Mouse (Mus musculus) spleen, postnatal 14 days (tissue): ENCODE data around the gene Casz1.

Experiments
- DNase-seq, 2 experiments: peaks; one replicate each; pipeline ENCODE4 v3.0.0; 2021 to 2022; ENCODE audit warnings: low spot score in 2 of 2

Gene Casz1

DNA sequence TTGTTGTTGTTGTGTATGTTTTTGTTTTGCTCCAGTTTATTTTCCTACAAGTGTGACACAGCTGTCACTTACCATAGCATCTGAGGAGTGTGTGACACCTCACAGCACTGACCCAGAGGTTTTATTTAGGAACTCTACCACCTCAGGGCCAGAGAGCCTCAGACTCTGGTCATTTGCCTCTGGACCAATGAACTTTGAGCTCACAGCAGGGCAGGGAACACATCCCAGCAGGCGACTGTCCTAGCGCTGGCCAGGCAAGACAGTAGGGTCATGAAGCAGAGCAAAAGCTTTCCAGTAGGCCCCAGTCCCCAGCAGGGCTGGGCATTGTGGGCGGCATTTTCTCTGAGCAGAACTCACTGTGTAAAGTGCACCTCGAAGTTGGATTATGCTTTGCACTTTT lies 1.2 kb upstream of the Casz1 start:
- no peak for DNase-seq

DNA sequence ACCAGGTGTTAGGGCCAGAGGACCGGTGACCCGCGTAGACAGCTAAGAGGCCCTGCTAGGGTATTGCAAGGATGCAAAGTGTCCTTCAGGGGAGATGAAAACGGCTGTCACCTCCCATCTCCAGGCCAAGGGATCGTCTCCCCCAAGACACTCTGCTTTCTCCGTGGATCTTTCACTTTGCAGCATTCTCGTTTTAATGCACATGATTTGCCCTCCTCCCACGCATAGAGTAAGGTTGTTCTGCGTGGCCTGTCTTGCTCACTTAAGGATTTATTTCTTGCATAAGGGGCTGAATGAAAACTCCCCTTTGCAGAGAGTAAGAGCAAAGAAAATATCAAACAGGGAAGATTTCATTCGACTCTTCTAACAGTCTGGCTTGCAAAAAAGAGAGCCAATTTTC lies 593 bp upstream of the Casz1 start:
- no peak for DNase-seq

DNA sequence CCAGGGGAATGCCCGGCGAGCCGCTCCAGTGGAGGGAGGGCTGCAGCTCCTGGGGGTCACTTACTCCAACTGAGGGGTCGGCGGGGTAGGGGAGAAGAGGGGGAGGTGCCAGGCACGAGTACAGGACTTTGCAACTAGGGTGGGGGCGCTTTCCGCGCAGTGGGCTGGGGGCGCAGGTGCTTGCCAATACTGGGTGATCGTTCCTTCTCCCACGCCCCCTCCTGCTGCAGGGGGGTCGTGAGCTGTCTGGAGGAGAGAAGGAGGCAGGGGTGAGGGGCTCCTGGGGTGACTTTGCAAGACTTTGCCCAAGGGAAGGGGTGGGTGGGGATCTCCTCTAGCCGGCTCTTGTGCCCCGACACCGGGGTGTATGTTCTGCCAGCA lies 541 bp downstream of the Casz1 start:
- no peak for DNase-seq

- DNase-seq: no peak
Observed at GRCm38 (mm10) chr4:148805161-148805810, 1.1 kb downstream of the Casz1 start.

DNA sequence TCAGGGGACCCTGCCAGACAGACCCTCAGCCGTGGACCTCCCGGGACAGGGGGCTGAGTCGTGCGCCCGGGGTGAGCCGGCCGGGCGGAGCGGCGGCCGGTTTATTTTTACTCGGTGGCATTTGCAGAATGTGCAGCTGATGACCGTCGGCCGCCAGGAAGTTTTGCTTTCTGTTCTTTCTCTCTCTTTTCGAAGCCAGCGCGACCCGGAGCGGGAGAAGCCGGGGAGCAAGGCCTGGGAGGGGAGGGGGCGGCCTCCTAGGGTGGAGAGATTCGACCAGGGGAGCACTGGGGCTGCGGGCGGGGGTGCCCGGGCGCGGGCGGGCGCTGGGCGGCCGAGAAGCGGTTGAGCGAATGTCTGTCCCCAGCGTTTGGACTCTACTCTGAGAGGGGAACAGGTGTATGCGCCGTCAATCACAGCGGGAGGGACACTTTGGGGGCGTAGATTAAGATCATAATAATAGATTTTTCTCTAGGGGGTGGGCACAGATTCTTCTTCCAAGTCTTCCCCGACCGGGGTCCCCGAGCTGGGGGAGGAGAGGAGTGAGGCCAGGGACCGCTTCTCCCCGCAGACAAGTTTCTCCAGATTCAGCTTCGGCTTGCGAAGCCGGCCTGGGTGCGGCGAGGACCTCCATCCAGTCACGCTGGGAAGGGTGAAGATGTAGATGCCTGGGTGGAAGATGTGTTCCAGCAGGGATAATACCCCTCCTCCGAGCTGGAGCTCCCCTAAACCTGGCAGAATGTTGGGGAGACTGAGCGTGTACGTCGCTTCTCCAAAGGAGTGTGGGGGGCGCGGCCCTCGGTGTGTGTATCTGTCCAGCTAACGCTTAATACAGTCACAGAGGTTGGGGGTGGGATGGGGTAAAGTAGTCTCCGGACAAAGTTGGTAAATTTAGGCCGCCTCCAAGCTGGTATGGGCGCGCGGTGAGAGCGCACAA lies 1.9 kb downstream of the Casz1 start:
- no peak for DNase-seq

GRCm38 (mm10) chr4:148806836-148807235 lies 2.6 kb downstream of the Casz1 start:
- no peak for DNase-seq

- DNase-seq: no peak
Observed at GRCm38 (mm10) chr4:148807397-148807796, 3.2 kb downstream of the Casz1 start.

GRCm38 (mm10) chr4:148808839-148809238 lies 4.6 kb downstream of the Casz1 start:
- no peak for DNase-seq

DNA sequence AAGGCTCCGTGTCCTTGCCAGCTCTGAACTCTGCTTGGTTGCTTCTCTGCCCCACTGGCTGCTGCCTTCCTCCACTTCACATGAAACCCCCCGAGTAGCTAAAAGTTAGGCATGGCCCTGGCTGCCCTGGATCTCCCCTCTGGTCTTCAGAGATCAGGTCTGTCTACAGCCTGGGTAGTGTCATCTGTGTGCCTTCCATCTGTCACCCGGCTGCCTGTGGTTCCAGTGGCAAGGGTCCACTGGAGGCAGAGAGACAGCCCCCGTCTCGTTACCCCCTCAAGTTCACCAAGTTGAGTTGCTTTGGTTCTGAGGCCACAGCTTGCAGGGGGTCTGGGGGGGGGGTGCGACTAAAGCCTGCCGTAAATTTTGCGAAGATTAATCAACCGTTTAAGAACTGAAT lies 6.5 kb downstream of the Casz1 start:
- DNase-seq: no peak

- DNase-seq: no peak
Observed at GRCm38 (mm10) chr4:148811940-148812339, 7.7 kb downstream of the Casz1 start.

GRCm38 (mm10) chr4:148813247-148813646 lies 9.0 kb downstream of the Casz1 start:
- no peak for DNase-seq

- DNase-seq: no peak
Observed at GRCm38 (mm10) chr4:148816556-148816955, 12.3 kb downstream of the Casz1 start.

- no peak for DNase-seq
Observed at GRCm38 (mm10) chr4:148818161-148818560, 13.9 kb downstream of the Casz1 start.

DNA sequence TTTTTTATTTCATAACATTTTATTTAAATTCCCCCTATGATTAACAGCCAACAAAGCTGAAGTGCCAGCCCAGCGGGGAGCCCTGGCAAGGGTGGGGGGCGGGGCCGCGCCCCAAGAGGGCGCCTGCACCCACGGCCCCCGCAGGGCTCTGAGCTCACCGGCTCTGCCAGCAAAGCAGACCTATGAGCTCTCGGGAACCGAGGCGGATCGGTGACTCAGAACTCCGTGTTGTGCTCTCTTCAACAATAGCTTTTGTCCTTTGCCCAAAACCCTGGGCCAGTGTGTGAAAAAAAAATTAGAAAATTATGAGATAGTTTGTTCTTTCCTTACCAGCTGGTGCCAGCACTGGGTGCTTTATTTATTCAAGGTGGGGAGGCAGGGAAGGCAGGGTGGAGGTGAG lies 15.9 kb downstream of the Casz1 start:
- DNase-seq: no peak

- no peak for DNase-seq
Observed at GRCm38 (mm10) chr4:148823281-148823680, 19.1 kb downstream of the Casz1 start.

- DNase-seq: no peak
Observed at GRCm38 (mm10) chr4:148830350-148830749, 26.1 kb downstream of the Casz1 start.

DNA sequence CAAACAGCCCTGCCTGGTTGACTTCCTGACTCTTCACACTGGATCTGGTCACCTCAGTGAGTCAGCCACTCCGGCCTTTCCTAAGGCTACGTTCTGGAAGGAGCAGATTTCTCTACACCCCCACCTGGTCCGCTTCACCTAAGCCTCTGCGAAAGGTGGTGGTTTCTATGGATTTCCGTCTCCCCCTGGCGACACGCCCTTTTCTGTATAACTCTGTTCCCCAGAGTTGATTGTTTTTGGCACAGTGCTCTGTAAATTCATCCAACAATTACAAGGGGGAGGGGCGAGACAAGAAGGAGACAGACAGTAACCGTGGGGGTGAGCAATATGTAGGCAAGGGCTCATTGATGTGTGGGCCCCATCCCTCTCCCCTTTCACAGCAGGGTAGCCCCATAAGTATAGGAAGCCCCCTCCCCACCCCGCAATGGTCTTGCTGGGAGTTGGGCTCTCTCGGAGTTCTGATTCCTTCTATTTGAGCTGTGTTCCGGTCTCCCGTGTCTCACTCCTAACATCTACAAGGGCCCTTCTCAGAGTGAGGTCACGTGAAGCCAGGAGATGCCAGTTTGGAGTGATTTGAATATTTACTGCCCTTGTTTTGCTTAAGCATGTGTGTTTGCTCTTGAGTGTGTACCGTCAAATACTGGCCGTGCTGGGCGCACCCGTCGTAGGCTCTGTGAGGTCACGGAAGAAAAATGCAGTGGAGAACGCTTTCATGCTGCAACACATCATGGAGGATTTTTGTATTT lies 29.2 kb downstream of the Casz1 start:
- no peak for DNase-seq

DNA sequence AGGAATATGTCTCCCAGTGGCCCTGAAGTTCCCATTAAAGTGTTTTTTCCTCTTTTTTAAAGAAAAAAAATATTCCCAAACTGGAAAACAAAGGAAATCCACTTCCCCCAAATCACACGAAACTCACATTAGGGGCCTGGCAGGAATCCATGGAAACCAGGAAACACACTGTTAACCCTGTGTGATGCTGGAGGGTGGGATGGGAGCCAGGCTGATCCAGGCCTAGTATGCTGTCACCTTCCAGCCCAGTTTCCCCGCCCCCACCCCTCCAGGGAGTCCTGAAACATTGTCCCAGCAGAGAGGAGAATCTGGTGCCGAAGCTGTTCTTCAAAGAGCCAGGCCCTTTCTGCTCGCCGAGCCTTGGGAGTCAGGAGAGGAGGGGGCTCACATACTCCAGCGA lies 32.2 kb downstream of the Casz1 start:
- DNase-seq: no peak

DNA sequence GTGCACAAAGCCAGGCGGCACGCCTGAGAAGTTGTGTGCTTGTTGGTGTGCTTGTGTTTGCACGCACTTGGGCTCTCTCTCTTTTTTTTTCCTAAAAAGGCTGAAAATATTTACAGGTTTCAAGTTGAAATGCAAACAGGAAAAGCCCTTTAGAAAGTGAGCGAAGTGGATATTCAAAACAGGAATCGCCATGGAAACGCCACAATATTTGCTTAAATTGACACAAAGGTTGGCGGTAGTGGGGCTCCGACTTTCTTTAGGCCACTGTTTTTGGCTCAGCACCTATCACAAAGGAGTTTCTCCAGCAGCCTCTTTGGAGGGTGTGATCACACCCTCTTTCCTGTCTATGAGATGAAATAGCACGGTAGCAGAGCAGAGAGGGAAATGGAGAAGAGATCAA lies 32.8 kb downstream of the Casz1 start:
- no peak for DNase-seq

GRCm38 (mm10) chr4:148837644-148838043 lies 33.4 kb downstream of the Casz1 start:
- DNase-seq: no peak

DNA sequence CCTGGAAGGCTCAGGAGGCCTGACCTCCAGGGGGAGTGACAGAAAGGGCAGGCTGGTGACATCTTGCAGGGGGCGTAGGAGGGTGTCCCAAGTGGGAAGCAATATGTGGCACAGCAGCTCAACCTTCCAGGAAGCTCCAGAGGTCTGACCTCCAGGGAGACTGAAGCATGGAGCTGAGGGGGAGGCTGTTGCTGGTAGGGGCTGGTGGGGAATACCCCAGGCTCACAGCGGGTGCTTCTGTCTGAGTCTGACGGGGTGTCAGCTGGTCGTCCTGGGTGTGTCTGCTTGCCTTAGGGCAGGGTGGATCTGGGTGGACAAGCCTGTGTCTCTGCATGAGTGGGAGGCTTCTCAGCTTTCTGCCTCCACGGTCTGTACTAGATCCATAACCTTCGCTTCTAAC lies 38.1 kb downstream of the Casz1 start:
- DNase-seq: no peak

- no peak for DNase-seq
Observed at GRCm38 (mm10) chr4:148844921-148845320, 40.7 kb downstream of the Casz1 start.

DNA sequence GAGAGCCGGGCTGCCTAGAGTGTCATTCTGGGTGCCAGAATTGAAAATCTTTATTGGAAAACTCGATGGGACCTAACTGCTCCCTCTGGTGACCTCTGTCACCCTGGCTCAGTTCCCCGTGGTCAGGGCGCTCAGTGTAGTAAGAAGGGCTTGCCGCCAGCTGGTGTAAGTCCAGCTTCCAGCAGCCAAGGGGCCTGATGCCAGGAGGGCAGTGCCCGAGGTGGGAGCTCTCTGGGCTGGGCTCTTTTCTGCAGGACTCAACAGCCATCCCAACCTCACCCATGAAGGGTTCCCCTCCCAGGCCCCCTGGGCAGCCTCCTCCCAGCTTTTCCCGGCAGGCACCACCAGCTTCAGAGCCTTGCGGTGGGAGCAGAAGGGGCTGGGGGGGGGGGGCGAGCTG lies 42.0 kb downstream of the Casz1 start:
- no peak for DNase-seq
